Mouse (Mus musculus) inflammation-experienced regulatory T-cells, adult 6 months (primary cell): ENCODE data around the gene Per1. TPM values are rescaled to one million over a fixed set of nuclear protein-coding genes. Genes with fewer than 3 reads are reported as not detected.

Experiments used
- ATAC-seq: one replicate; pipeline ENCODE4 v1.8.0; 2017
- polyA plus RNA-seq, 3 experiments: library from polyadenylated mRNA; unstranded; fragments of 100-300 nt; shearing (Covaris generic); gene quantifications; one replicate each; pipeline ENCODE4 v1.2.1; 2017

Per1 gene
- polyA plus RNA-seq, 3 experiments from 2014 or later = 5.2 to 6.2 (median 6.1) TPM

GRCm38 (mm10) chr11:69064259-69065133 lies 30.5 kb upstream of the Per1 start:
- no peak for ATAC-seq

GRCm38 (mm10) chr11:69065394-69065925 lies 29.6 kb upstream of the Per1 start:
- ATAC-seq = no peak

GRCm38 (mm10) chr11:69066163-69066861 lies 28.7 kb upstream of the Per1 start:
- ATAC-seq = no peak

- no peak for ATAC-seq
Observed at GRCm38 (mm10) chr11:69066956-69067355, 28.1 kb upstream of the Per1 start.

- ATAC-seq = no peak
Observed at GRCm38 (mm10) chr11:69067601-69068000, 27.4 kb upstream of the Per1 start.

DNA sequence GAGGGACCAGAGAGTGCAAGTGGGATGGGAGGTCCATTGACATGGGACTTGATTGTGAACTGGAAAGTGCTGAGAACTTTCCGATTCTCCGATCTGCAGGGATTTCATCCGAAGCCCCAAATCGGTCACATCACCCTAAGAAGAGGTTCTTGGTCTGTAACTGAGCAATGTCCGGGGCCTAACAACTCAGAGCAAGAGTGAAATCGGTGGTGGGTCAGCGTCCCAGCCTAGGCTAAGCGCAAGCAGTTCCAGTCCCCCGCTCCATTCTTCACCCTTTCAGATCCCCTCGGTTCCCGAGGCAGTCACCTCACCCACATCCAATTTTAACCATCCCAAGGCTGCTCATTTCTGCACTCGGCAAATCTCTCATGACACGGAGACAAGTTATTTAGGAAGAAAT lies 24.9 kb upstream of the Per1 start:
- ATAC-seq = no peak

GRCm38 (mm10) chr11:69070590-69071222 lies 24.3 kb upstream of the Per1 start, which contains the start of gene Tmem107:
Gene Tmem107, plus strand, starts transcription at chr11:69070806.
- peak; percentile 80 for ATAC-seq

- no peak for ATAC-seq
Observed at GRCm38 (mm10) chr11:69071262-69071661, 23.8 kb upstream of the Per1 start.

- ATAC-seq = no peak
Observed at GRCm38 (mm10) chr11:69072234-69072633, 22.8 kb upstream of the Per1 start.

- ATAC-seq = no peak
Observed at GRCm38 (mm10) chr11:69072666-69073064, 22.4 kb upstream of the Per1 start.

DNA sequence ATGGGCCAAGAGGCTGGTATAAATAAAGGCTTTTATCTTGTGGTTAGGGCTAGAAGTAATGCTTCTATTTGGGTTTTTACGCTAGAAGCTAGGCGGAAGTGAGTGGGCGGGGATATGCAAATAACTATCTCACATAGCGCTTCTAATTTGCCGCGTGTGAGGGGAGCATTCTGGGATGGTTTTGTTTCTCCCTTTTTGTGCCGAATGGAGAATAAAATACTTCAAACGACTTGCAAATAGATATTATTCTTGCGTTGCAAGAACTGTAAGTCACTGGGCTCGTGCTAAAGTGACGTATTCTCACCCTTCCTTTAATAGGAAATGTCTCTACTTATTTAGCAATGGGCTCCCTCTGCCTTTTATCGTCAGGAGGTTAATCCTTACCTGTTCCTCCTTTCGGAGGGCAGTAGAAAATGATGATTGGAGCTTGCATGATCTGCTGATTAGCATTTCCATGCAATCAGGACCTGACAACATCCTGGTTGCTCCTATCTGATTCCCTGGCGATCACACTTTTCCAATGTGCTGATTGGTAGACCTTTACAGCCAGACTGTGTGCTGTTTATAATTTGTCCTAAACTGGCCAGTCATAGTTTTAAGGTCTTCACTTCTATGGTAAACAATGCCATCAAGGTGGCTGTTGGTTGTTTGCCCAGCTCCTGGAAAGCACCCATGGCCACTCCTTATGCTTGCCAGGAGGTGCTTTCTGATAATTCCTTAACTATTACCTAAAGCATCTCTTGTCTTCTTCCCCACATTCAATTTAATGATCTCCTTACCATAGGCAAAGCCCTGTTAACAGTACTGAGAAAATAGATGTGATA lies 21.7 kb upstream of the Per1 start:
- peak; percentile 76 for ATAC-seq

DNA sequence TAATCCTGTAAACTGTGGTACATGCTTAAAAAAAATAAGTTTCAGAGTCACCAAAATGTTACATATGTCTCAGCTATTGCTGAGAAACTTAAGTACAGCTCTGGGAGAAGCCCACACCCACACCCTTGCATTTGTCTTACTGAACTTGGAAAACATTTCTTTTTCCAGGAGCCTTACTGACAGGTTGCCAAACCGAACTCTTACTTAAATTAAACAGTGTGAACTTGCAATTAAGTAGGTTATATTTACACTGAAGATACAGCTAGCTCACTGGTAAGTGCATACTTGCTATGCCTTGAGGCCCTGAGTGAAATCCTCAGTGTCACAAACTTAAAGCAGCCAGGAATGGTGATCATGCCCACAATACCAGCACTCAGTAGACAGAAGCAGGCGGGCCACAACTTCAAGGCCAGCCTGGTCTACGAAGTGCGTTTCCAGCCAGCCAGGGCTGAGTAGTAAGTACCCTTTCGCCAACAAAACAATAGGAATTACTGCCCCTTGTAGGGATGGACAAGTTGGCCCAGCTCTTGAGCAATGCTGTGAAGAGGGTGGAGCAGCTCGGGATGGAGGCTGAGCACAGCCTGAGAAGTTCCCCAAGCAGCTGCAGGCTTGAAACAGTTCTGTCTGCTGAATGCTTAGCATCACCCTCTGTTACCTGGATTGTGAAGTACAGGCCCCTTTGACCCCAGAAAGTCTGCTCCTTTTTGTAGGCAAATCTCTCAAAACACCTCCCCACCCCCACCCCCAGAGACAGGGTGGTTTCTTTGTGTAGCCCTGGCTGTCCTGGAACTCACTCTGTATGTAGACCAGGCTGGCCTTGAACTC lies 20.9 kb upstream of the Per1 start:
- ATAC-seq = no peak

DNA sequence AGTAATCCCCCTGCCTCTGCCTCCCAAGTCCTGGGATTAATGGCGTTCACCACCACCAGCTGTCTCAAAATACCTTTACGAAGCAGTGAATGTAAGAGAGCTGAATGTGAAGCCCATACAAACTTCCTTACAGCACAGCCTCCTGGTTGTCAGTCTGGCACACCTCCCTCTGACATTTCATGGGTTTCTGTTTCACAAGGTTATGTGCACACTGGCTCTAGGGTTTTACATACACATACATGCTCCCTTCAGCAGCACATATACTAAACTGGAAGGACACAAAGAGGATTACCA lies 20.3 kb upstream of the Per1 start:
- no peak for ATAC-seq

- ATAC-seq = no peak
Observed at GRCm38 (mm10) chr11:69075764-69076479, 19.1 kb upstream of the Per1 start.

- no peak for ATAC-seq
Observed at GRCm38 (mm10) chr11:69076572-69076971, 18.4 kb upstream of the Per1 start.

- no peak for ATAC-seq
Observed at GRCm38 (mm10) chr11:69077316-69077715, 17.7 kb upstream of the Per1 start.

GRCm38 (mm10) chr11:69078041-69078440 lies 17.0 kb upstream of the Per1 start:
- no peak for ATAC-seq

- no peak for ATAC-seq
Observed at GRCm38 (mm10) chr11:69078805-69079438, 16.1 kb upstream of the Per1 start.

DNA sequence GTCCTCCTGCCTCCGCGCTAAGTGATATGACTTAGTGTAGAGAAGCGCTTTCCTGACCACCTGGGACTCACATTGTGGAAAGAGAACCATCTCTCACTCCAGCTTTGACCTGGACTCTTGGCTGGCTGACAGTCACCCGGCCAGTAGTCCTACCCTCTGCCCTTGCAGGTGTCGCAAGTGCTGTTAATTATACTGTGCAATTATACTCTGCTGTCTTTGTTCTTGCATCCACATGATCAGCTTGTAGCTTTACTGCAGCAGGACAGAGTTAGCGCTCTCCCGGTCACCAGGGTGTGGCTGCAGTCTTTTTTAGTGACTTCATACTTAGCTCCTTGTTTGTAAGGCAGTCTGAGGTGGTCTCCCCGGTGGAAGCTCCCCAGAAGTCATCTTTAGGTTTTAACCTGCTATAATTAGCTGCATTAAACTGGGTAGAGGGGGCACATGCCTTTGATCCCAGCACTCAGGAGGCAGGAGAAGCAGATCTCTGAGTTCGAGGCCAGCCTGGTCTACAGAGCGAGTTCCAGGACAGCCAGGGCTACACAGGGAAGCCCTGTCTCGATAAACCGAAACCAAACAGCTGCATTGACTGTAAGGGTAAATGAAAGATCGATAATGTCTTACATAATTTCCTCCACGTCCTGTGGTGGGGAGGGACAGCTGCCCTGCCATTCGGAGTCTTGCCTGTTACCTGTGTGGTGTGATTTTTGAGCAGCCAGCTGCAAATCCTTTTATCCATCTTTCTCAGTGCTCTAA lies 14.7 kb upstream of the Per1 start:
- no peak for ATAC-seq

- ATAC-seq = no peak
Observed at GRCm38 (mm10) chr11:69080855-69081222, 14.2 kb upstream of the Per1 start.
